Mouse (Mus musculus): Measurements from ENCODE around the gene Nup50. TPM values are rescaled to one million over a fixed set of nuclear protein-coding genes. Genes with fewer than 3 reads are reported as not detected.
"Not testable (repeated sequence)": the region's sequence is repeated elsewhere in the genome, so short reads cannot be mapped to it uniquely, and the experiment has no call there.

Nup50 gene
- polyA plus RNA-seq (2016; fragmentation: Nextera tagmentation; extraction: Ambion mirVana) = 56.4 and 58.0 TPM in 2 replicates

DNA sequence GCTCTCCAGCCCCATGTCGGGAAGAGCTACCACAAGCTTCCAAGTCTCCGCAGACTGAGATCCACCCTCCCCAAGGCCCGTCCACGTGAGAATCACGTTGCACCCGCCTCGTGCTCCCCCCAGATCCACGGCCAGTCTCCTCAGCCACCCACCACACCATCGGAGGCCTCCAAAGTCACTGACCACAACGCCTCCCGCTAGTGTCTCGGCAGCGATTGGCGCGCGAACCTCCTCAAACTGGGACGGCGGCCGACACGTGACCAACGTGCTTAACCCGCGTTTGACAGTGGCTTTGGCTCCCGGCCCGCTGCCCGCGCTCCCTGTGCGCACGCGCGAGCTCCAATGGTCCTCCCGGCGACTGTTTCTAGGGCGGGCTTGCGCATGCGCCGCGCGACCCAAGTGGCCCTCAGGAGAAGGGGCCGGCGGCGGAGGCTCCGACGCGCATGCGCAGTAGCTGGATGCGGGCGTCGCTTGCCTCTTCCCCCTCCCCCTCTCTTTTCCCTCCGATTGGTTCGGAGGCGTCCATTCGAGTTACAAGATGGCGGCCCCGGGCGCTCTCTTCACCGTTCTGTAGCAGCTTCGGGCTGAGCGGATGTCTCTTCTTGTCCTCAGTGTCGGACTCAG, at the start of gene Nup50:
Nup50 (plus strand) TSS at position 528 of the 624 bp plus-strand sequence.
- under 1% methylated on average over 60 of the region's 60 CpGs for WGBS
- peak within 1 kb of the TSS; percentile 90 for H3K4me2 ChIP-seq (replicated peaks)
- peaks cover 8% of the 10 kb centered on the region for H3K36me3 ChIP-seq
- peak within 1 kb of the TSS; percentile 93 for H3K4me3 ChIP-seq
- H3K27me3 ChIP-seq = no peaks in the 10 kb centered on the region
- ATAC-seq (ENCODE audit: low FRiP score) = peak; percentile 93
- H3K27ac ChIP-seq = peak within 1 kb of the TSS; percentile 96
- peak within 1 kb of the TSS; percentile 94 for H3K9ac ChIP-seq
- peaks cover 31% of the 10 kb centered on the region for H3K4me1 ChIP-seq
- no peaks in the 10 kb centered on the region for H3K9me3 ChIP-seq (replicated peaks)

DNA sequence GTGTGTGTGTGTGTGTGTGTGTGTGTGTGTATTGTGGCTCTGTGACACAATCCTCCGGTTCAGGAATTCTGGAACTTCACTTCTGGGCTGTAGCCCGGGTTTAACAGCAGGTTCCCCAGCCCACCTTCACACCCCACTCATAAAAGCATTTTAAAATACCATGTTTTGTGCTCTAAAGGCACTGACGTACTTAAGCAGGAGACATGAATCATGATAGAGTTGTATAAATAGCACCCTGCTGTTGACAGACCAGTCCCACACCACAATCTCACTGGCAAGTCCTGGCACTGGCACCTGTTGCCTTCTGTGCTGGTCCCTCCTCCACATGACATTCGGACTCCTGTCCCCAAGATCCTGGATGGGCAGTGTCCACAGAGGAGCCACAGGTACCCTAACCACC, 49.3 kb upstream of the Nup50 start:
- no peaks in the 10 kb centered on the region for H3K9me3 ChIP-seq (replicated peaks)
- H3K4me1 ChIP-seq = no peaks in the 10 kb centered on the region
- H3K4me2 ChIP-seq (replicated peaks) = no peak overlapping the region
- no peak overlapping the region for H3K9ac ChIP-seq
- H3K27ac ChIP-seq = no peak overlapping the region
- WGBS = 79% methylated on average over 4 of the region's 4 CpGs
- H3K27me3 ChIP-seq = no peaks in the 10 kb centered on the region
- no peak for ATAC-seq (ENCODE audit: low FRiP score)
- H3K4me3 ChIP-seq = no peak overlapping the region
- H3K36me3 ChIP-seq = no peaks in the 10 kb centered on the region

DNA sequence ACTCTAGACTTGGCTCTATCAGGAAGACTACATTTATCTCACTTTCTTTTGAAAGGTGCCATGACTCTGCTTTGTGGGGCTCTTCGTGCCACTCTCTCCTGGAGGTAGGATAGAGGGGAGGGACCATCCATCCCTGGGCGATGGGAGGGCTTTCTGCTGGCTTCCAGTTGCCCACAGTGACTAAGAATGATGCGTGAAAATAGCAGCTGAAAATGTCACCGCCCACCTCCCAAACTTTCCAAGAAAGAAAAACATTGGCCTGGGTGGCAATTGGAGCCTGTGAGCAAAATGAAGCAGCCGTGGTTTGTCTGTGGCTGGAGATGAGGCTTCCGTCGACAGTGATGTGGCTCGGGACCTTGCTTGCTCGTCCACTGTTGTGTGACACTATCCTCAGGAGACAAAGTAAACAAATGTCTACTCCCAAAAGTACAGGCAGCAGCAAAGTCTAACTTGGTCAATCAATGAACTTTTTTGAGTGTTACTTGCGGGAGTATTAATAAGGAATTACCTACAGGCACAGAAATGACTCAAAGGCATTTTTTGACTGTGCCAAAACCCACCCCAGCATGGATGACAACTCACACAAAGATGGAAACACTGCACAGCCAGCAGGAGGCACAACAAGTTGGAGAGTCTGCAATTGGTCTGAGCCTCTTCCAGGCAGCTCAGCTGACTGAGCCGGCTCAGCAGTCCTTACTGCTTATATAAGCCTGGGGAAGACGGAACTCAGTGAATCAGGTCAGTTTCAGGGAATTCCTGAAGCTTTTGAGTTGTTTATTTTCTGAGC, 46.0 kb upstream of the Nup50 start:
- WGBS = 84% methylated on average over 12 of the region's 12 CpGs
- H3K9me3 ChIP-seq (replicated peaks) = no peaks in the 10 kb centered on the region
- H3K4me2 ChIP-seq (replicated peaks) = no peak overlapping the region
- H3K4me1 ChIP-seq = no peaks in the 10 kb centered on the region
- H3K27me3 ChIP-seq = 0 out of 2 replicates have a peak, but pooled peaks cover 2% of the 10 kb centered on the region
- no peaks in the 10 kb centered on the region for H3K36me3 ChIP-seq
- no peak for ATAC-seq (ENCODE audit: low FRiP score)
- H3K9ac ChIP-seq = no peak overlapping the region
- no peak overlapping the region for H3K4me3 ChIP-seq
- no peak overlapping the region for H3K27ac ChIP-seq

DNA sequence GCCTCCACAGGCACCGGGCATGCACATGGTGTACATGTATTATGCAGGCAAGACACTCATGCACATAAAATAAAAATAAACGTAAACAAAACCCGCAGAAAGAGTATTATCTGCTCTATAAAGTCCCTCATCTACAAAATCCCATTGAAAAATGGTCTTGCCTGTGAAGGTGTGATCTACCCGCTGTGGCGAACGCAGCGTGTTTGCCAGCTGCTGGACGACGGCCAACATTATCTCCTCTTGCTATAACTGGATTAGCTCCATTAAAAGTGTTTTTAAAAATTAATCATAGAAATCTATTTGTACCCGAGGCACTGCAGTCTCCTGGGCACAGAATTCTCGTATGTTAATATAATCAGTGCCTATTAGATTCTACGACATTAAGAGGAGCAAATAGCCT, 35.1 kb upstream of the Nup50 start:
- Histone ChIP-seq H3K4me1 (0 out of 2 replicates have a peak, but pooled peaks cover 3% of the 10 kb centered on the region), H3K4me2 (replicated peaks) (no peak overlapping the region), H3K4me3 (no peak overlapping the region), H3K27me3 (no peaks in the 10 kb centered on the region), H3K9me3 (replicated peaks) (no peaks in the 10 kb centered on the region), H3K9ac (no peak overlapping the region), H3K27ac (no peak overlapping the region), H3K36me3 (no peaks in the 10 kb centered on the region)
- no peak for ATAC-seq (ENCODE audit: low FRiP score)
- 75% methylated on average over 12 of the region's 12 CpGs for WGBS

DNA sequence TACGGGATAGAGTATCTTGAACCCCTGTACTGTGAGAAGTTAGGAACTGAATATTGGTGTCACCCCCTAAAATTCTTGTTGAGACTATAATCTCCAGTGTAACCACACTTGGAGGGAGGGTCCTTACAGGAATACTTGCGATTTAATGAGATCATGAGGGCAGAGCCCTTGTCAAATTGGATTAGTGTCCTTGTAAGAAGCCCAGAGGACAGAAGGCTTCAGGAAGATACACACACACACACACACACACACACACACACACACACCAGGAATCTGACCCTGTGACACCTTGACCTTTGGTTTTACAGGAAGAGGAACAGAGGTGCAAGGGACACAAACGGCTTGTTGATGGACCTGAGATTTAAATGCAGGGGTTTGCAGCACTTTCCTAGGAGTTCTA, 32.0 kb upstream of the Nup50 start:
- no peaks in the 10 kb centered on the region for H3K36me3 ChIP-seq
- WGBS = 58% methylated on average over 3 of the region's 3 CpGs
- no peak overlapping the region for H3K4me3 ChIP-seq
- H3K27ac ChIP-seq = no peak overlapping the region
- no peaks in the 10 kb centered on the region for H3K27me3 ChIP-seq
- 0 out of 2 replicates have a peak, but pooled peaks cover 3% of the 10 kb centered on the region for H3K4me1 ChIP-seq
- H3K9ac ChIP-seq = no peak overlapping the region
- H3K4me2 ChIP-seq (replicated peaks) = no peak overlapping the region
- no peaks in the 10 kb centered on the region for H3K9me3 ChIP-seq (replicated peaks)
- ATAC-seq (ENCODE audit: low FRiP score) = no peak

DNA sequence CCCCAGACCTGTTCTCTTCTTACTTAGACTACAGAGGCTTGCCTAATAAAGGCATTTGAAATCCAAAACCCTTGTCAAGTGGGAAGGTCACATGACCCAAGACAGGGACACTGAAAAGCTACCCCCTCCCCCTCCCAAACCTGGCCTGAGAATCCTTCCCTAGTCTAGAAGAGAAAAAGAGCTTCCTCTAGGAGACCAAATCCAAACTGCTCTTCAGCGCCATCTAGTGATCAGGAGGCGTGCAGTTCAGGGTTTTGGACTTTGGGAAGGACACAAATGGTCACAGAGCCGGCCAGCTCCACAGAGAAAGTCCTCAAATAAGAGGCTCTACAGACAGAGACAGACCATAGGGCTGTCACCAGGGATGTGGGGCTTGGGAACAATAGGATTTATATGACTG, 31.6 kb upstream of the Nup50 start:
- ATAC-seq (ENCODE audit: low FRiP score) = no peak
- H3K4me3 ChIP-seq = no peak overlapping the region
- no peaks in the 10 kb centered on the region for H3K9me3 ChIP-seq (replicated peaks)
- H3K27me3 ChIP-seq = no peaks in the 10 kb centered on the region
- no peaks in the 10 kb centered on the region for H3K36me3 ChIP-seq
- no peak overlapping the region for H3K27ac ChIP-seq
- 1% methylated on average over 3 of the region's 3 CpGs for WGBS
- H3K9ac ChIP-seq = no peak overlapping the region
- H3K4me2 ChIP-seq (replicated peaks) = no peak overlapping the region
- H3K4me1 ChIP-seq = 0 out of 2 replicates have a peak, but pooled peaks cover 3% of the 10 kb centered on the region

DNA sequence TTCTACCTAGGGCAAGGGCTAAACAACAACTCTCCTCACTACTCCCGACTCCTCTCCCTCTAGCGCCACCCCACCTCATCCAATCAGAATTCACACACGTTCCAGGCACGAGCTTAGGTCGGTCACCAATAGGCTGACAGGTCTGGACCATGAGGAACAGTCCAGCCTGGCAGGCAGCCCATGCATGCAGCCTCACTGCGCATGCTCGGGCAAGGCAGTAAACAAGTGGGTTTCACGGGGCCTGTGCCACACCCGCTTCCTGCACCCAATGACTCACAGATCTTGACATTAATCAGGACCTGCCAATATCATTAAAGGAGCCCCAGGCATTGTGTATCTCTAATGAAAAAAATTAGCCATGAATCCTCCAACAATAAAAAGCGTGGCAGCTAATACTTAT, 27.0 kb upstream of the Nup50 start:
- not testable (repeated sequence) for H3K36me3 ChIP-seq; H3K4me2 ChIP-seq (replicated peaks); H3K9ac ChIP-seq; H3K9me3 ChIP-seq (replicated peaks); H3K4me1 ChIP-seq; ATAC-seq (ENCODE audit: low FRiP score); H3K4me3 ChIP-seq; H3K27ac ChIP-seq; H3K27me3 ChIP-seq
- WGBS = 80% methylated on average over 10 of the region's 10 CpGs

DNA sequence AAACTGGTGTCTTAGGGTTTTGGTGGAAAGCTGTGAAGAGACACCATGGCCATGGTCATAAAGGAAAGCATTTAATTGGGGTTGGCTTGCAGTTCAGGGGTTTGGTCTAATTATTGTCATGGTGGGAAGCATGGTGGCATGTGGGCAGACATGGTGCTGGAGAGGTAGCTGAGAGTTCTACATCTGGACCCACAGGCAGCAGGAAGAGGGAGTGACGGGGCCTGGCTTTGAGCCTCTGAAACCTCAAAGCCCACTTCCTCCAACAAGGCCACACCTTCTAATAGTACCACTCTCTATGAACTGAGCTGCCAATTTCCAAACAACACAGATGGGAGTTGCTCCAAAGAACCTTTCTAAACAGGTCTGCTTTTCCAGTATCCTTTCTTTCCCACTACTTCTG, 26.5 kb upstream of the Nup50 start:
- Histone ChIP-seq H3K4me2 (replicated peaks) (no peak overlapping the region), H3K4me1 (peaks cover 7% of the 10 kb centered on the region), H3K9ac (no peak overlapping the region), H3K9me3 (replicated peaks) (no peaks in the 10 kb centered on the region), H3K27ac (no peak overlapping the region), H3K4me3 (no peak overlapping the region), H3K27me3 (no peaks in the 10 kb centered on the region), H3K36me3 (no peaks in the 10 kb centered on the region)
- no peak for ATAC-seq (ENCODE audit: low FRiP score)
- WGBS = 88% methylated on average over 1 of the region's 1 CpGs

DNA sequence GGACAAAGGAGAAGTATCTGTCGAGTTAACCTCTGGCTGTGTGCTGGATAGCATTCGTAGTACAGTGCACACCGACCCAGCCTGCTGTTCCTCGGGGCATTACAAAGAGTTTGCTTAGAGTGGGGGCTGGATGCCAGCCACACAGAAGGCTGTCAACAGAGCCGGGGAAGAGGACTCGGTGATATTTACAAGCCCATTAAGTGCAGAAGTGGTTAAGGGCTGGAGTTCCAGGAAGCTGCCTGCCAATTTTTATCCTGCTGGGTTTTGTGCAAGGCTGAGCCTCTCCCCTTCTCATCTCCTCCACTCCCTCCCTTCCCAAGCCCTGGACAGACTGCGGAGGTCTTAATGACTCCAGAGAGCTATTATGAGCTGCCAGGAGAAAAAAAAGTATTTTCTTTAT, 25.1 kb upstream of the Nup50 start:
- ATAC-seq (ENCODE audit: low FRiP score) = no peak
- H3K36me3 ChIP-seq = no peaks in the 10 kb centered on the region
- no peak overlapping the region for H3K27ac ChIP-seq
- peaks cover 7% of the 10 kb centered on the region for H3K4me1 ChIP-seq
- WGBS = 56% methylated on average over 7 of the region's 7 CpGs
- no peaks in the 10 kb centered on the region for H3K27me3 ChIP-seq
- H3K9ac ChIP-seq = no peak overlapping the region
- H3K4me2 ChIP-seq (replicated peaks) = no peak overlapping the region
- no peak overlapping the region for H3K4me3 ChIP-seq
- H3K9me3 ChIP-seq (replicated peaks) = no peaks in the 10 kb centered on the region

DNA sequence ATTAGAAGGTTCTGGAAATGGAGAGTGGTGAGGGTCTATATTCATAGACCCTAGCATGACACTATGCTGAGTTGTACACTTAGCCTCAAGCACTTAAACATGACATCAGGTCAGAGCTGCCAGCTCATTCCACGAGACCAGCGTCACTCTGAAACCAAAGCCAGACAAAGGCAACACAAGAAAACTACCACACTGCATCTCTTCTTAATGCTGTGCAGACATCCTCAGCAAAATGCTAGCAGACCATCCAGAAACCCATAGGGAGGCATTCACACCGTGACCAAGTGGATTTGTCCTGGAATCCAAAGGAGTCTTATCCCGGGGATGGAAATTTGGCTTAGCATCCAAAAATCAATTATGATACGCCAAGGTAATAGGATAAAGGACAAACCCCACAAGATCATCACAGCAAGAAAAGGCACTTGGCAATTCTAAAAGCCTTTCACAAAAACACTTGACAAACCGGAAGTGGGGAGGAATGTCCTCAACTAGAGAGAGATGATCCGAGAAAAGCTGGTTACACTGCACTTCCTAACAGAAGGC, 19.3 kb upstream of the Nup50 start:
- H3K4me2 ChIP-seq (replicated peaks) = no peak overlapping the region
- 66% methylated on average over 7 of the region's 7 CpGs for WGBS
- no peak overlapping the region for H3K4me3 ChIP-seq
- H3K9ac ChIP-seq = no peak overlapping the region
- no peaks in the 10 kb centered on the region for H3K27me3 ChIP-seq
- H3K9me3 ChIP-seq (replicated peaks) = no peaks in the 10 kb centered on the region
- no peaks in the 10 kb centered on the region for H3K36me3 ChIP-seq
- H3K4me1 ChIP-seq = no peaks in the 10 kb centered on the region
- H3K27ac ChIP-seq = no peak overlapping the region
- ATAC-seq (ENCODE audit: low FRiP score) = no peak

DNA sequence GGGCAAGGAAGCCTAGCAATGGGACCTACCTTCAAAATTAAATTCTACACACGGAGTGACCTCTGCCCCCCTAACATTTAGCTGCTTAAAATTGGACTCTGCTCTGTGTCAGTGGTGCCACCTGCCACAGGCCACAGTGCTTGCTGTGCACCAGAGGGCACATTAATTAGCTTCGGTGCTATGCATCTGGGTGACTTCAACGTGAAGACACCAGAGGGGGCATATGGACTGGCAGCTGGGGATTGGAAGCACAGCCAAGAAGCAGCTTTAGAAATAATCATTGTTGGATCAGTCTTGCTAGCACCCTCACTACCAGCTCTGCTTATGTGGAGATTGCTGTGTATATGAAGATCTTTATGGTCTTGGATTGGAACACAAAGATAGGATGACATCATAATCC, 10.0 kb upstream of the Nup50 start:
- Histone ChIP-seq H3K27ac (no peak overlapping the region), H3K4me1 (no peaks in the 10 kb centered on the region), H3K9me3 (replicated peaks) (no peaks in the 10 kb centered on the region), H3K4me2 (replicated peaks) (no peak overlapping the region), H3K9ac (no peak overlapping the region), H3K27me3 (no peaks in the 10 kb centered on the region), H3K36me3 (no peaks in the 10 kb centered on the region), H3K4me3 (no peak overlapping the region)
- 86% methylated on average over 3 of the region's 3 CpGs for WGBS
- ATAC-seq (ENCODE audit: low FRiP score) = no peak

DNA sequence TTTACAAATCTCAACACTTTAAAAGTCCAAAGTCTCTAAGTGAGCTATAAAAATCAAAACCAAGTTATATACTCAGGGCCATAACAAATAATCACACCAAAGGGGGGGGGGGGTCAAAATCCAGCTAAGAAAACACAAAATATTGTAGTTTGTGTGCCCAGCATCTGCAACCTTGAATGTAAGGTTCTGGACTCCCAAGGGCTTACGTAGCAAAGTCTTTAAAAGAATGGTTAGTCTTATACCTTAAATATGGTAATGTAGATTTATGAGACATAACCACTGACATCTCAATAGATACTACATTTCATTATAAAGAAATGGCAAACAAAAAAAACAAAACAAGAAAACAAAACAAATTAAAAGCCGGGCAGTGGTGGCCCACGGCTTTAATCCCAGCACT, 3.3 kb upstream of the Nup50 start, which contains the start of gene Gm29666:
Gm29666 (minus strand) TSS at position 101 of the 400 bp plus-strand sequence.
- ATAC-seq (ENCODE audit: low FRiP score) = no peak
- Histone ChIP-seq H3K4me1 (peaks cover 20% of the 10 kb centered on the region), H3K27me3 (no peaks in the 10 kb centered on the region), H3K9me3 (replicated peaks) (no peaks in the 10 kb centered on the region), H3K9ac (no peak within 1 kb of the TSS), H3K36me3 (no peaks in the 10 kb centered on the region), H3K4me3 (no peak within 1 kb of the TSS), H3K4me2 (replicated peaks) (no peak within 1 kb of the TSS), H3K27ac (no peak within 1 kb of the TSS)
- WGBS = 89% methylated on average over 3 of the region's 3 CpGs
